Mouse (Mus musculus) lung, adult 2 months (tissue): Measurements from ENCODE around the gene Adat2.

Experiments used
- CTCF ChIP-seq: fragments of 200-500 bp; IDR thresholded peaks from 2 replicates; pipeline ENCODE4 v1.5.1; 2011; ENCODE audit warnings: mild to moderate bottlenecking, low read length, control low read depth; ENCODE audit not compliant: insufficient read depth
- POLR2A ChIP-seq: fragments of 200-500 bp; IDR thresholded peaks from 2 replicates; pipeline ENCODE4 v1.6.1; 2011; ENCODE audit warnings: low read depth, mild to moderate bottlenecking, control low read depth, low read length, borderline replicate concordance; ENCODE audit errors: extremely low read depth

DNA sequence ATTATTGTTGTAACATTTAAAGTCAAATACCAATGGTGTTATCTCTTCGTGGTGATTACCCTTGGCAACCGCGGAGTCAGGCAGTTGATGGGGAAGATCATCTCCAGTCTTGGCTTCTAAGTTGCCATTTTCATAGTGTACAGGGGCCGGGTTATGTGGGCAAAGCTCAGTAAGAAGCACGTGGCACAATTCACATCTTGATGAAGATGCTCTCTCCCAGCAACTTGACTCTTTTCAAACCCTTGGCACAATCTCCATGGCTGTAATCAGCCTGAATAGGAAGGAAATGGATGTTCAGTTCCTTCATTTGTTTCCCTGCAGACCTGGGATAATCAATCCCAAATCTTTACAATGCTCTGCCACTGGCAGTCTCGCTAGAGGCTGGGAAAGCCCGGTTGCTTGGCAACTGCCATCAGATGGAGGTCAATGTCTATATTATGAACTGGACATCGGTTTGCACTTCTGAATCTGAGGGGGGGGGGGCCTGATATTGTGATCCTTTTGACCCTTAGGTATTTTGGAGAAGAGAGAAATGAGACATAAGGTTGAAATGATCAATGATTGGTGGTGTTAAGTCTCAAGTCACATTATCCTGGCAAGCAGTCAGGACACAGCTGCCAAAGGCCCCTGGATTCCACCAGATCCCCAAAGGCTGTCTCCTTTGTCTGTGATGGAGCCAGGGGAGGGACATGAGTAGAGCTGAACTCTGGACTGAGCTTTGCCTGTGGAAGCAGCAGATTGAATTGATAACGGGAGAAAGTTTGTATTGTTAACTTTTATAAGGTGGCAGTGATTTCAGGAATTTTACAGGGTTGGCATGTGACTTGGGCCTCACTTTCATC lies 18.2 kb downstream of the Adat2 start:
- TF ChIP-seq CTCF = no peak
- no peak for TF ChIP-seq POLR2A
